Mouse (Mus musculus): ENCODE measurements around the gene Trp73.
A peak's percentile ranks its signal among the peaks of the same experiment; 100 is the strongest.

The Trp73 gene

GRCm38 (mm10) chr4:154142211-154143040 is 2.4 kb upstream of the Trp73 start, which contains the start of gene Wrap73:
Gene Wrap73 (plus strand): TSS chr4:154142372.
- DNase-seq (ENCODE audit: inconsistent ontology term): peak; percentile 94

GRCm38 (mm10) chr4:154141009-154141867 is 1.2 kb upstream of the Trp73 start:
- peak; percentile 12 for DNase-seq (ENCODE audit: inconsistent ontology term)

- peak; percentile 20 for DNase-seq (ENCODE audit: inconsistent ontology term)
Observed at GRCm38 (mm10) chr4:154140213-154141008, 403 bp upstream of the Trp73 start.

- DNase-seq (ENCODE audit: inconsistent ontology term): peak; percentile 35
Observed at GRCm38 (mm10) chr4:154139671-154140181, 282 bp downstream of the Trp73 start.

GRCm38 (mm10) chr4:154137139-154137538 is 2.9 kb downstream of the Trp73 start:
- DNase-seq (ENCODE audit: inconsistent ontology term): no peak

- no peak for DNase-seq (ENCODE audit: inconsistent ontology term)
Observed at GRCm38 (mm10) chr4:154134803-154135202, 5.2 kb downstream of the Trp73 start.

GRCm38 (mm10) chr4:154131894-154132293 is 8.1 kb downstream of the Trp73 start:
- no peak for DNase-seq (ENCODE audit: inconsistent ontology term)

- DNase-seq (ENCODE audit: inconsistent ontology term): no peak
Observed at GRCm38 (mm10) chr4:154129950-154130349, 10.1 kb downstream of the Trp73 start.

- DNase-seq (ENCODE audit: inconsistent ontology term): no peak
Observed at GRCm38 (mm10) chr4:154127273-154127672, 12.7 kb downstream of the Trp73 start.

GRCm38 (mm10) chr4:154125202-154125601 is 14.8 kb downstream of the Trp73 start:
- no peak for DNase-seq (ENCODE audit: inconsistent ontology term)

GRCm38 (mm10) chr4:154123553-154123952 is 16.5 kb downstream of the Trp73 start:
- DNase-seq (ENCODE audit: inconsistent ontology term): no peak

- DNase-seq (ENCODE audit: inconsistent ontology term): no peak
Observed at GRCm38 (mm10) chr4:154122374-154122773, 17.6 kb downstream of the Trp73 start.

- no peak for DNase-seq (ENCODE audit: inconsistent ontology term)
Observed at GRCm38 (mm10) chr4:154121800-154122199, 18.2 kb downstream of the Trp73 start.

GRCm38 (mm10) chr4:154119208-154119607 is 20.8 kb downstream of the Trp73 start:
- DNase-seq (ENCODE audit: inconsistent ontology term): no peak

- no peak for DNase-seq (ENCODE audit: inconsistent ontology term)
Observed at GRCm38 (mm10) chr4:154118782-154119181, 21.2 kb downstream of the Trp73 start.

GRCm38 (mm10) chr4:154116421-154116820 is 23.6 kb downstream of the Trp73 start:
- no peak for DNase-seq (ENCODE audit: inconsistent ontology term)

- no peak for DNase-seq (ENCODE audit: inconsistent ontology term)
Observed at GRCm38 (mm10) chr4:154109850-154110243, 30.2 kb downstream of the Trp73 start.

- DNase-seq (ENCODE audit: inconsistent ontology term): peak; percentile 36
Observed at GRCm38 (mm10) chr4:154109216-154109849, 30.7 kb downstream of the Trp73 start.

GRCm38 (mm10) chr4:154106497-154107061 is 33.4 kb downstream of the Trp73 start:
- no peak for DNase-seq (ENCODE audit: inconsistent ontology term)

- peak; percentile 69 for DNase-seq (ENCODE audit: inconsistent ontology term)
Observed at GRCm38 (mm10) chr4:154105381-154106001, 34.5 kb downstream of the Trp73 start.

All from Muller cell, postnatal 12 days (primary cell).